Mouse (Mus musculus) kidney, adult 2 months (tissue): ENCODE results near the gene Fbrsl1.

ENCODE experiments used
- CTCF ChIP-seq: fragments of 200-500 bp; conservative IDR thresholded peaks from 2 replicates; pipeline ENCODE4 v1.5.1; 2011; ENCODE audit warnings: low read depth, mild to moderate bottlenecking, control low read depth, low read length, moderate library complexity, mixed read lengths; ENCODE audit not compliant: insufficient read depth, insufficient read length
- POLR2A ChIP-seq: fragments of 200-500 bp; IDR thresholded peaks from one replicate; pipeline ENCODE4 v1.6.1; 2011; ENCODE audit warnings: low read depth, low read length, control low read depth

GRCm38 (mm10) chr5:110420201-110420600 is 28.1 kb downstream of the Fbrsl1 start:
- TF ChIP-seq CTCF (no peak), POLR2A (no peak)
